Mouse (Mus musculus): ENCODE measurements at regions not wholly inside any gene's neighbourhood (a gene's known extent, or its start where the extent isn't known, plus 50 kb on each side); places are given as distances from the start of the nearest gene placed in this dataset.

DNA sequence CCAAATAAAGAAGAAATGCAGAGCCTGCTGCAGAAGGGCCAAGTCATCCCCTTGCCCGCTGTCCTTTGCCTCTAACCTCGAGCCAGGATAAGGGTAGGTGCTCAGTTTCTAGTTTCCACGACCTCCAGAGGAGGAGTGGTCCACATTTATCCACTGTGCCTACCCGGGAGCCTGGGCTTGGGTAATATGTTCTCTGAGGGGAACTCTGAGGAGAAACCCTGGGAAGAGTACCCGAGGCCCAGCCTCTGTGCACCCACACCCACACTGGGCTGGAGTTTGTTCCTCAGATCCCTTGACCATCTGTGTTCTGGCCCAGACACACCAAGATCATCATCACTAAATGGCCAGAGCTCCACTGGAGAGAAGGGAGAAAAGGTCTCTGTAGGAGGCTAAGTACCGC is 229.5 kb upstream of the Ankrd55 start:
- Histone ChIP-seq H3K4me1 (ENCODE audit: control insufficient read depth, insufficient read depth, insufficient read length, low read length) (peaks cover 37% of the 10 kb centered on the region), H3K27ac (replicated peaks; ENCODE audit: low read depth, low read length) (peak overlapping the region; percentile 65), H3K4me3 (ENCODE audit: insufficient read depth, low read depth, low read length) (no peak overlapping the region)

- Histone ChIP-seq H3K27ac (replicated peaks; ENCODE audit: low read depth, low read length) (no peak overlapping the region), H3K4me3 (ENCODE audit: insufficient read depth, low read depth, low read length) (no peak overlapping the region), H3K4me1 (ENCODE audit: control insufficient read depth, insufficient read depth, insufficient read length, low read length) (peaks cover 31% of the 10 kb centered on the region)
Observed at GRCm38 (mm10) chr13:112062024-112062423, 226.2 kb upstream of the Ankrd55 start.

- no peak overlapping the region for H3K27ac ChIP-seq (replicated peaks; ENCODE audit: low read depth, low read length)
- H3K4me3 ChIP-seq (ENCODE audit: insufficient read depth, low read depth, low read length), result no peak overlapping the region
- H3K4me1 ChIP-seq (ENCODE audit: control insufficient read depth, insufficient read depth, insufficient read length, low read length), result peaks cover 26% of the 10 kb centered on the region
Observed at GRCm38 (mm10) chr13:112063409-112064111, 224.7 kb upstream of the Ankrd55 start.

GRCm38 (mm10) chr13:112064681-112065080 is 223.6 kb upstream of the Ankrd55 start:
- Histone ChIP-seq H3K4me3 (ENCODE audit: insufficient read depth, low read depth, low read length) (no peak overlapping the region), H3K4me1 (ENCODE audit: control insufficient read depth, insufficient read depth, insufficient read length, low read length) (peaks cover 17% of the 10 kb centered on the region), H3K27ac (replicated peaks; ENCODE audit: low read depth, low read length) (no peak overlapping the region)

- H3K27ac ChIP-seq (replicated peaks; ENCODE audit: low read depth, low read length), result peak overlapping the region; percentile 99
- peaks cover 17% of the 10 kb centered on the region for H3K4me1 ChIP-seq (ENCODE audit: control insufficient read depth, insufficient read depth, insufficient read length, low read length)
- no peak overlapping the region for H3K4me3 ChIP-seq (ENCODE audit: insufficient read depth, low read depth, low read length)
Observed at GRCm38 (mm10) chr13:112067066-112067847, 221.0 kb upstream of the Ankrd55 start.

DNA sequence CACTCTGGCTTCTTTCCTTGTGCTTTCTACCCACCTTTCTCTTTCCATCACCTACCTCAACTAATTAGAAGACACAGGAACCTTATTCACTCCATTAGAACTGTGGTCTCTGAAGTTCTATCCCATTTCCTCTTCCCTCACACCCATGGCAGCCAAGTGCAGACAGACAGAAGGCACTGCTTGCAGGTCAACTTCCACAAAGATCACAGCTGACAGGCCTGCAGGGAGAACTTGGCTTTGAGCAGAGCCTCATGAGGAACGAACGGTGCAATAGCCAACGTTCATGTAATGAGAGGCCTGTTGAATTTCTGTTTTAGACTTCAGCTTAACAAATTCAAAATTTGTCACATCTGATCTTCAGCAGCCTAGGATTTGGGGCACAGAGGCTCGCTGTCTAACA is 217.5 kb upstream of the Ankrd55 start:
- peaks cover 10% of the 10 kb centered on the region for H3K4me1 ChIP-seq (ENCODE audit: control insufficient read depth, insufficient read depth, insufficient read length, low read length)
- H3K27ac ChIP-seq (replicated peaks; ENCODE audit: low read depth, low read length), result peak overlapping the region; percentile 25; the same call in 1 of the 2 replicates
- no peak overlapping the region for H3K4me3 ChIP-seq (ENCODE audit: insufficient read depth, low read depth, low read length)

DNA sequence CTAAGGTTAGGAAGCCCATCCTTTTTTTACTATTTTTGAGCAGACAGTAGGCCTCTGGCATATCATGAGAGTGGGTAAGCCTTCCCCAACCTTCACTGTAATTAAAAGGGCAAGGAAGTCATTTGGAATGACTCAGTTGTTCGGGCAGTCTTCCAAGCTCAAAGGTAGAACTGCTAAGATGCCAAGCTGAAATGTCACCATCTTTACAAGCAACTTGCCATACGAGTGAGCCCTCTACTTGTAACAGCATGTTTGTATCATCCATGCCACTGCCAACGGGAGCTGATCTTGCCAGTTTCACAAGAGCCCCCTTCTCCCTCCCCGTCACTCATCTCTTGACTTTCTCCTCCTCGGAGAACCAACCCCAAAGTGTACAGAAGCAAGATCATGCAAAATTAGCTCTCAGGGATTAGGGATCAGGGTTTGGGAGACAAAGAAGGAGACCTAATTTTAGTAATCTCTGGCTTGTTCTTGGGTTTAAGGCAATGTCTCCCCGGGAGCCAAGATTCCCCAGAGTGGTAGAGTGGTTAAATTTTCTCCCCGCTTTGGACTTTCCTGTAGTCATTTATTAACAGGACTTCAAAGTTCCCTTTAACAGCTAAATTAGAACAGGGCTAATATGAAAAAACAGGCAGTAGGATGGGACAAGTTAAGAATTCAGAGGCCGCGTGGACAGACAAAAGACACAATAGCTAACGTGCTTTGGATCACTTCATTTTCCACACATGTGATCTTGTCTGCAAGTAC is 216.9 kb upstream of the Ankrd55 start:
- no peak overlapping the region for H3K4me3 ChIP-seq (ENCODE audit: insufficient read depth, low read depth, low read length)
- H3K27ac ChIP-seq (replicated peaks; ENCODE audit: low read depth, low read length), result peak overlapping the region; percentile 25; the same call in 1 of the 2 replicates
- H3K4me1 ChIP-seq (ENCODE audit: control insufficient read depth, insufficient read depth, insufficient read length, low read length), result peaks cover 13% of the 10 kb centered on the region

DNA sequence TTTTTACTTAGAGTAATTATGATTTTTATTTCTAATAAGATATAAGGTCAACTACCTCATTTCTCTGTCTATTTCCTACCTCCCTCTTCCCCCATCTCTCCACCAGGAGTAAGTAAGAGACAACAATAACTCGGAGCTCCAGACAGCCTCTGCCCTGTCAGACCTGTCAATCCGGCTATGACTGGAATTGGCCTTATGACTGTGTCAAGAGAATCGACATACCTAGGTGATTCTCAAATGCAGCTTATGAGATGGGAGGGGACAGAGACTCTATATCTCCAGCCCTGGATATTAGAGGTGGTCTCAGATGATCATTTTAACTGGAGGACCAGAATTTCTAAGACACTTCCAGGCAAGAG is 216.3 kb upstream of the Ankrd55 start:
- Histone ChIP-seq H3K4me1 (ENCODE audit: control insufficient read depth, insufficient read depth, insufficient read length, low read length) (peaks cover 13% of the 10 kb centered on the region), H3K4me3 (ENCODE audit: insufficient read depth, low read depth, low read length) (no peak overlapping the region), H3K27ac (replicated peaks; ENCODE audit: low read depth, low read length) (no peak overlapping the region)

DNA sequence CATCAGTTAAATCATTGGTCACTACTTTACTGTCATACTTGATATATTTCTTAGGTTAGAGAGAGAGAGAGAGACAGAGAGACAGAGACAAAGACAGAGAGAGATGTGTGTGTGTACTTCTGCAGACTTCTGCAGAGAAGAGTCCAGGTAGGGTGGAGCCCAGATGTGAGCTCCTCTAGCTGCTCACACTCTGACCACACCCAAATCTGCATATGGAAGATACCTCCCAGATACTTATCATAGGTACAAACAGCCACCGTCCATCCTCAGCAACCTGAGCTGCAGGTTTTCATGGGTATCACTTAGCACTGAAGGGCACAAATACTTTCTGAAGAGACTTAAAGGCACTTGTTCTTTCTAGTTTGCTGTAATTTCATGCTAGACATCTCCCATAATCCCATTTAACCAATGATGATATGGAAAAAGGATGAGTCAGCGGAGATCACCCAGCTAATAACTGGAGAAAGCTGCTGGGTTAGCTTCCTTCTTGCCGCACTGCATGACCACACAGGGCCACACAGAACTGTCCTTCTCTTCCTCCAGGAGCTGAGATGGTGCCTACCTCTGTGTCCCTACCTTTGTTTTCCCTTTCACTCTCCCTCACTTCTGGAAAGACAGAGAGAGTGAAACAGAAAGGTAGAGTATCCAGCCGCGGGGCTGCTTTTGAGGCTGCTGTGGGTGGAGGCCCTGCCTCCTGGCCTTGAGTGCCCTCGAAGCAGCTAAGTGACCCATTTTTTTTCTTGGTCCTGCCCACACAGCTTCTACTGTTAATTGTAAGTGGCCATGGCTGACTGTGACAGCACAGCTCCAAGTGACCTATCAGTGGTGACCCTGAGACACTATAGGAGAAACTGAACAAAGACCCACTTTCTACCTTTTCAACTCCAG is 214.5 kb upstream of the Ankrd55 start:
- H3K4me1 ChIP-seq (ENCODE audit: control insufficient read depth, insufficient read depth, insufficient read length, low read length), result peaks cover 13% of the 10 kb centered on the region; the same call in 1 of the 2 replicates
- H3K27ac ChIP-seq (replicated peaks; ENCODE audit: low read depth, low read length), result no peak overlapping the region
- H3K4me3 ChIP-seq (ENCODE audit: insufficient read depth, low read depth, low read length), result no peak overlapping the region

- no peak overlapping the region for H3K4me3 ChIP-seq (ENCODE audit: insufficient read depth, low read depth, low read length)
- H3K4me1 ChIP-seq (ENCODE audit: control insufficient read depth, insufficient read depth, insufficient read length, low read length), result peaks cover 8% of the 10 kb centered on the region; the same call in 1 of the 2 replicates
- no peak overlapping the region for H3K27ac ChIP-seq (replicated peaks; ENCODE audit: low read depth, low read length)
Observed at GRCm38 (mm10) chr13:112075847-112076479, 212.3 kb upstream of the Ankrd55 start.

GRCm38 (mm10) chr13:112078088-112078487 is 210.2 kb upstream of the Ankrd55 start:
- H3K27ac ChIP-seq (replicated peaks; ENCODE audit: low read depth, low read length), result no peak overlapping the region
- H3K4me1 ChIP-seq (ENCODE audit: control insufficient read depth, insufficient read depth, insufficient read length, low read length), result peaks cover 7% of the 10 kb centered on the region; the same call in 1 of the 2 replicates
- H3K4me3 ChIP-seq (ENCODE audit: insufficient read depth, low read depth, low read length), result no peak overlapping the region

- Histone ChIP-seq H3K4me1 (ENCODE audit: control insufficient read depth, insufficient read depth, insufficient read length, low read length) (peaks cover 9% of the 10 kb centered on the region; the same call in 1 of the 2 replicates), H3K4me3 (ENCODE audit: insufficient read depth, low read depth, low read length) (no peak overlapping the region), H3K27ac (replicated peaks; ENCODE audit: low read depth, low read length) (peak overlapping the region; percentile 78)
Observed at GRCm38 (mm10) chr13:112081935-112082334, 206.3 kb upstream of the Ankrd55 start.

DNA sequence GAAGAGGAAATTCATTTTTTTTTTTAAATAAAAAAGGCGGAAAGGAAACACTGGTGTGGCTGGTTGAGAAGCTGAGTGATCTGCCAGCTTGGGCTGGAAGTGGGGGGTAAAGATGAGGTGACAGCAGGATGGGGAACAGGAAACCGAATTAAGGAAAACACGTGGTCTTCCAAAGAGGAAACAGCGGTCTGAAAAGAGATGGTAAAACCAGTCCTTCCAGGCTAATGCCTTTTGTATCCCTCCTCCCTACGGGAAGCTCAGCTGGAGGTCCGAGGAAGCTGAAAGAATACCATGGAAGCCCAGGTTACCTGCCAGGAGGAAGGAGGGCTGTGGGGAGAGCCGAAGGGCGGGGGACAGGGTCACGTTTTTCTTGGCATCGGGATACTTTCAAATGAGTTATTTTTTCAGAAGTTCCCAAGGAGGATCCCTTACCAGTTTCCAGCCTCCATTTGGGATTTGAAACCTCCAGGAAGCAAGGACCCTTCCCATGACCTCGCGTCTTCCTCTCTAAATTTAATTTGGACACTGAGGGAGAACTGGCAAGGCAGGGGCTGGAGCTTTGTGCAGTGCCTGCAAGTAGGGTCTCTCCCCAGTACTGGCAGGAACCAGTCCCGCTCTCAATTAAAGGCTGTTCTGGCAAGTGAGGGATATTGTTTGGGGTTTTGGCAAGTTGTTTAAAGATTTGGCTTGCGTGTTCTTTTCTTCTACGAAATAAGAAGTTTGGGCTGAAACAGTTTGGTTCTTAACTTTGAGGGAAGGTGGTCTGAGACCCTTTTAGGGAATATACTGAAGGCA is 203.6 kb upstream of the Ankrd55 start:
- Histone ChIP-seq H3K4me3 (ENCODE audit: insufficient read depth, low read depth, low read length) (0 out of 2 replicates have a peak overlapping the region, but pooled peaks have one; percentile 4), H3K4me1 (ENCODE audit: control insufficient read depth, insufficient read depth, insufficient read length, low read length) (peaks cover 14% of the 10 kb centered on the region)

More for the DNA sequence above, 203.6 kb upstream of the Ankrd55 start:
- H3K27ac ChIP-seq (replicated peaks; ENCODE audit: low read depth, low read length), result peak overlapping the region; percentile 92

Measured in brown adipose tissue, adult 24 weeks (tissue).